Mouse (Mus musculus) embryonic stem cell, embryonic (primary cell): ENCODE data around the gene Bhlha15.

ENCODE experiments used
- CTCF ChIA-PET, 4 experiments: fragments of 300-600 bp in 2 of 4; fragments of 350-600 bp in 2 of 4; sonication (Branson Sonifier 250); formaldehyde crosslinking; loops; one replicate each; lab custom pipeline; 2022; ENCODE audit warnings: inconsistent platforms in 2 of 4; lab: Charles Lee
- POLR2A ChIA-PET, 4 experiments: fragments of 300-600 bp in 2 of 4; fragments of 350-600 bp in 2 of 4; sonication (Branson Sonifier 250); formaldehyde crosslinking; loops; one replicate each; lab custom pipeline; 2022; ENCODE audit warnings: antibody characterized with exemption in 4 of 4, inconsistent platforms in 1 of 4; lab: Charles Lee

Bhlha15 gene

GRCm38 (mm10) chr5:144234714-144235113 lies 44.6 kb downstream of the Bhlha15 start:
- ChIA-PET CTCF (interaction anchor here in 2 of 4 experiments (0.5 to 0.8 kb wide), 4 partner anchors 57 to 760 kb away, joined by 3 to 13 read pairs (median 4); no protein-coding TSS in a partner anchor), POLR2A (interaction anchor here in 2 of 4 experiments (0.7 kb wide), 3 partner anchors 29 to 736 kb away, joined by 3 to 4 read pairs (median 3); no protein-coding TSS in a partner anchor)

DNA sequence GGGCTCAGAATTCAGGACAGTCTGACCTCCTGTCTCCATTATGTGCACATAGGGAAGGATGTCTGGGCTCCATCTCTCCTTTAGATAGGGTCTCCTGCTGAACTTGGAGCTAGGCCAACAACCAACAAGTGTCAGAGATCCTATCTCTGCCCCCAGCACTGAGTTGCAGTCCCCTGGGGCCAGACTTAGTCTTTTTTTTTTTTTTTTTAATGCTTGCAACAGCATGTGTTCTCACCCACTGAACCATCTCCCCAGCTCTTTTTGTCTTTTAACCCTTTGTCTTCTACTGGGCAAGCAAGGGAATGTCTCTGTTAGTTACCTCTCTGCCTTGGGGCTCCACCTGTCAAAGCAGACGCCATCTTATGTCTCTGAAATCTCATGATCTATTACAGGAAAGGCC lies 48.9 kb downstream of the Bhlha15 start:
- POLR2A ChIA-PET, result interaction anchor here in 1 of 4 experiments (0.6 to 1.9 kb wide), 4 partner anchors 15 to 306 kb away, joined by 3 to 6 read pairs (median 4); partner anchors contain the start of genes Nptx2 and Tecpr1
- CTCF ChIA-PET, result interaction anchor here in 1 of 4 experiments (1.8 kb wide), 1 partner anchor 11 kb away, joined by 6 read pairs; no protein-coding TSS in a partner anchor
